Mouse (Mus musculus) gastrocnemius, adult 2 months (tissue): ENCODE data around the gene Slit3. TPM values are rescaled to one million over a fixed set of nuclear protein-coding genes. Genes with fewer than 3 reads are reported as not detected.

Experiments used
- DNase-seq: peaks from one replicate; pipeline ENCODE4 v3.0.0; 2022
- H3K27ac ChIP-seq: fragments of 200-600 bp; 2 replicates; pipeline ENCODE4 v1.8.1; 2022; ENCODE audit warnings: mild to moderate bottlenecking
- H3K4me3 ChIP-seq: fragments of 200-600 bp; 2 replicates; pipeline ENCODE4 v1.8.1; 2022; ENCODE audit warnings: mild to moderate bottlenecking, moderate library complexity
- CTCF ChIP-seq: fragments of 200-600 bp; IDR thresholded peaks from 2 replicates; pipeline ENCODE4 v1.8.1; 2022; ENCODE audit warnings: antibody characterized with exemption, mild to moderate bottlenecking, moderate library complexity
- intact Hi-C: fragments of 180-260 bp; cut with DNase I; formaldehyde crosslinking; loops from one replicate; pipeline ENCODE4 v1.15.1; 2025
- total RNA-seq, 2 experiments: library from RNA; stranded (reverse); gene quantifications; 2 replicates each; pipeline ENCODE4 v1.2.3; 2021

Gene Slit3
- total RNA-seq, 2 experiments from 2014 or later: 9.2 to 10.9 TPM

DNA sequence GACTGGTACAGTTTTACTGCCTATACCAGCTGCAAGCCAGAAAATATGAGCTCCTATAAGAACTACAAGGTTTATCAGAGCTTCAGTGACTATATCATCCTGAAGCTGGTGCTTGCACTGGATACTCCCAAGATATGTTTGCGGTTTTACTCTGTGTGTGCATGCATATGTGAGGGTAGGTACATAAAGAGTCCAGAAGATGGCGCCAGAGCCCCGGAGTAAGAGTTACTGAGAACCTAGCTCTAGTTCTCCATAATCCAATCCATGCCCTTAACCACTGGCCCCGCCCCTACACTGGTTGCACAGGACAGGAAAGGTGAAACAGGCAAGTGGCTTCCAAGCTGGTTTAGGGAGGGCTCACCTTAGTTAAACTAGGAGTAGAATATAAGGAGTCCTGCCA, 246.2 kb downstream of the Slit3 start:
- Histone ChIP-seq H3K27ac (no peak overlapping the region), H3K4me3 (no peak overlapping the region)
- no peak for DNase-seq
- TF ChIP-seq CTCF: peak; percentile 22; the same call in 1 of the 2 replicates
- intact Hi-C loops: no loop called here

DNA sequence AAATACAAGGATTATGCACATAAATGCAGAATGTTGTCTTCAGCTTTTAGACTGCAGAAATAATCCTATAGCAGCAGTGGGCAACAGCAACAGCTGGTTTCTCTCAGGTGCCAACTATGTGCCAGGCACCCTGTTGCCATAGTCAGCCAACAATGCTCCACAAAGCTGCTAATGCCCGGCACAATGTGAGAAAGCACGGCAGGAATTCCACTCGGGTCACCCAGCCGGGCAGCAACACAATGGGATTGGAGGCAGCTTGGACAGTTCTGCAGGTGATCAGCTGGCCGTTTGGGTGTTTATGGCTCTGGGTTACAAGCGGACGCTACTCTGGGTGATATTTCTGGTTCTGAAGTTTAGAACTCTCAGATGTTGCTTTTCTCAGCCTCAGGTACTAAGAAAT, 248.9 kb downstream of the Slit3 start:
- TF ChIP-seq CTCF: no peak
- intact Hi-C loops: no loop called here
- no peak for DNase-seq
- no peak overlapping the region for H3K4me3 ChIP-seq
- H3K27ac ChIP-seq: no peak overlapping the region

DNA sequence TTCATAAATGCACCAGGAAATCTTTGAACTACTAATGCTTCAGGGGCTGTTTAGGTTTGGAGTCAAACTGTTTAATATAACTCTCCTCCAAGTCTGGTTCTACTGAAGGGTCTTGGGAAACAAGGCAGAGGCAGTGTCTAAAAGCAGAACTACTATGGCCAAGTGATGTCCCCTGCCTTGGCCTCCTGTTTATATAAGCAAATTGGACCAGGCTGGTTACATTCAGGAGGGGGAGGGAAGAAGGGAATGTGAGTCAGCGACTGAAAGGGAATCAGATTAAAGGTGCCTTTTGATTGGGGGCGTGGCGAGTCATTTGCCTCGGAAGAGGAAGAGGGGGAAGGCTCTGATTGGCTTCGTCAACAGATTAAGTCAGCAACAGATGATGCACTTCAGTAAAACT, 249.7 kb downstream of the Slit3 start:
- no peak overlapping the region for H3K27ac ChIP-seq
- no peak for DNase-seq
- no peak for TF ChIP-seq CTCF
- H3K4me3 ChIP-seq: no peak overlapping the region
- intact Hi-C loops: no loop called here

DNA sequence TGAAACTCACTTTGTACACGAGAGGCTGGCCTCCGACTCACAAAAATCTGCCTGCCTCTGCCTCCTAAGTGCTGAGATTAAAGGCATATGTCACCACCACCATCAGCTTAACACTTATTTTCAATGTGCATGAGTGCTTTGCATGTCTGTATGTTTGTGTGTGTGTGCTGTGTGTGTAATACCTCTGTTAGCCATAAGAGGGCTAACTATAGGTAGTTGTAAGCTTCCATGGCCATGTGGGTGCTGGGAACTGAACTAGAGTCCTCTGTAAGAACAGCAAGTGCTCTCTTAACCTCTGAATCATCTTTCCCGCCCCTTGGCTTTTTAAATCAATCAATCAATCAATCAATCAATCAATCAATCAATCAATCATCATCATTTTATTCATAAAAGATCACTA, 251.4 kb downstream of the Slit3 start:
- intact Hi-C loops: no loop called here
- peak; percentile 4; the same call in 1 of the 2 replicates for TF ChIP-seq CTCF
- no peak for DNase-seq

DNA sequence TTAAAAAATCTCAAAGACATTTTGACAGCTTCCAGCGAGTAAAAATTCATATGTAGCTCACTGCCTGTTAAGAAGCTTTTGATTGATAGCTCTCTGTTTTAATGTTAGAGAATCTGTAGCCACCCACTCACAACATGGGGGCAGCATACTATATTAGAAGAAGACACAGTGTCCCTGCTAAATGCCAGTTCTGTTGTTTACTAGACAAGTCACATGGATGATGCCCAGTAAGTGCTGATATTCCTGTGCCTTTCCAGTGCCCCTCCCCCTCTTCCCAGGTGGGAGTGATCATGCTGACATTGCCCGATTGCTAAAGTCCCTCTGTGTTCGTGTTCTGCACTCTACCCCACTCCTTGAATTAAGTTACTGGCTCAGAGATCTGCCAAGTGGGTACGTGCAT, 254.0 kb downstream of the Slit3 start:
- TF ChIP-seq CTCF: no peak

More for the DNA sequence above, 251.4 kb downstream of the Slit3 start:
- Histone ChIP-seq H3K4me3 (no peak overlapping the region), H3K27ac (no peak overlapping the region)

DNA sequence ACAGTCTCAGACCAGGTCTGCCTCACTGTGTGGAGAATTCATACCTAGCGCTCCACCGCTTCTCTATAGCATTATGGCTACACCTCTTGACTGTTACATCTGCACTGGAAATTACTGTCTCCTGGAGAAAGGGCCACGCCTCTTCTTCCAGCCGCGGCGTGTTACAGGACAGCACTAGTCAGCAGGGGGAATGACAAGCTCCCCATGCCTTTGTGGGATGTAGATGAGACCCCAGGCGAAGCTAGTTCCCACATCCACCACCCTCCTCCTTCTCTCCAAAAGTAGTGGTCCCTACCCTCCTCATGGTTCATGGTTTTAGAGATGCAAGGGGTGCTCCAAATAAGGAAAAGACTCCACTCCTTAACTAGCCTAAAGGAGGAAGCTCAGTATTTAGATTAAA, 257.8 kb downstream of the Slit3 start:
- H3K4me3 ChIP-seq: no peak overlapping the region
- intact Hi-C loops: no loop called here
- H3K27ac ChIP-seq: no peak overlapping the region
- DNase-seq: no peak
- no peak for TF ChIP-seq CTCF

More for the DNA sequence above, 254.0 kb downstream of the Slit3 start:
- no peak for DNase-seq
- Histone ChIP-seq H3K27ac (no peak overlapping the region), H3K4me3 (no peak overlapping the region)
- intact Hi-C loops: no loop called here

DNA sequence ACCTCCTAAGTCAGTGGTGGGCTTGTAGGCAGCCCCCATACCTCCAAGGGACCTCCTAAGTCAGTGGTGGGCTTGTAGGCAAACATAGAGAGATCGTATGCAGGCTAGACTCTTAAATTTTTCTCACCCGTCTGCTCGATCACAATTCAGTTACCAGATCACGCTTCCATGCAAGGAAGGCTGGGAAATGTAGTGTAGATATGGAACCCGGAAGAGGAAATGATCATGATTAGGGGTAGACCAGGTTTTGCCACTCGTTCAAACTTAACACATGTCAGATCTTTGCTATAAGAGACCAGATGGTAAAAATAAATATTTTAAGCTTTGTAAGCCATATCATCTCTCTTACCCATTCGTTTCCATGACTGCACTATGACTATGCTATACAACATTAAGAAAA, 258.4 kb downstream of the Slit3 start:
- intact Hi-C loops: no loop called here
- TF ChIP-seq CTCF: no peak

DNA sequence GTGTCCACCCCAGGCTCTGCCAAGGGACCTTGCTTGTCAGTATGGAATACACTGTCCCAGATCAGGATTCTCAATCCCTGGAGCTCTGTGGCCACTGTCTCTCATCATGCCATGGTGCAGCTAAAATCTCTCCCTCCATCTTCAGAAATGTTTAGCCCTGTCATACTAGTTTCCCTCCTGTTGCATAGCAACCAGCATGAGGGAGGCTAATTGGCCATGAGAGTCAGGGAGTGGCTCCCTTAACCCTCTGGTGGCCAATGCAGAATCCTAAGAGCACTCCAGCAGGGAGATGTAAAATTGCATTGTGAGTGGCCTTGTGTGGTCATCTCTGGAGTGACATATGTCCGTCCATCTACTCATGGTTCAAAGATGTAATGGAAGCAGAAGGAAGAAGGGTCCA, 259.7 kb downstream of the Slit3 start:
- TF ChIP-seq CTCF: no peak
- intact Hi-C loops: no loop called here
- DNase-seq: no peak
- H3K27ac ChIP-seq: no peak overlapping the region
- no peak overlapping the region for H3K4me3 ChIP-seq

More for the DNA sequence above, 258.4 kb downstream of the Slit3 start:
- Histone ChIP-seq H3K4me3 (no peak overlapping the region), H3K27ac (no peak overlapping the region)
- DNase-seq: no peak

DNA sequence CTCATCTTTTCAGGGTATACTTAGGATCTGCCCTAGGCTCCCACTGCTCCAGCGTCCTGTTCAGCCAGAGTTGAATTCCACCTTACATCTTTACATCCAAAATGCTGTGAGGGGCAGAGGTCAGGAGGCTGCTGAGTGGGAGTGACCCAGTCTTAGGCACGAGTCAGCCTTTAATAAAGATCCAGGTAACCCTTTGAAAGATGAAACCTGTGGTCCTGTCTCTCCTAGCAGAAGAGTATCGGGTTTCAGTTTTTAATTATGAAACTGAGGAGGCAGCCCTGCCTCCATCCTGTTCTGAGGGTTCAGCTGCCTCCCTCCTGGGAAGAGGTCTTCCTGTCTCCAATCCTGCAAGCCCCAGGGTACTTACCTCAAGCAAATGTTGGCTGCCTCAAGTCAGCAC, 264.4 kb downstream of the Slit3 start:
- DNase-seq: no peak
- Histone ChIP-seq H3K4me3 (no peak overlapping the region), H3K27ac (no peak overlapping the region)
- intact Hi-C loops: no loop called here
- no peak for TF ChIP-seq CTCF

DNA sequence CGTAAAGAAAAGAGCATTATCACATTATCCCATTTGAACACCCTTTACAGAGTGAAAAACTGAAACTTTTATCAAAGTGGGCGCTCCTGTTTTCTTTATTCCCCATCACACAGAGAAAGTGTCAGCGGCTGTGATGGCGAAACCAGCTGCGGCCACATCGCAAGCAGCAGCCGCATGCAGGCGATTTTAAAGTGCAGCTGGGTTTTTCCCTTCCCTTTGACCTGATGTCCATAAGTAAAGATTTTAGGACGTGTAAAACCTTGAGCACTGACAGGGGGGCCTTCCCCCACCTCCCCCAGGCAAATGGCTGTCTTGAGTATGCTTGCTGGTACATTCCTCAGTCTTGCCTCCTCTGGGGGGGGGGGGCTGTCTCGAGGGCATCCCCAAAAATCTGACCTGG, 266.8 kb downstream of the Slit3 start:
- no peak overlapping the region for H3K27ac ChIP-seq
- intact Hi-C loops: no loop called here
- TF ChIP-seq CTCF: no peak
- DNase-seq: no peak
- no peak overlapping the region for H3K4me3 ChIP-seq

DNA sequence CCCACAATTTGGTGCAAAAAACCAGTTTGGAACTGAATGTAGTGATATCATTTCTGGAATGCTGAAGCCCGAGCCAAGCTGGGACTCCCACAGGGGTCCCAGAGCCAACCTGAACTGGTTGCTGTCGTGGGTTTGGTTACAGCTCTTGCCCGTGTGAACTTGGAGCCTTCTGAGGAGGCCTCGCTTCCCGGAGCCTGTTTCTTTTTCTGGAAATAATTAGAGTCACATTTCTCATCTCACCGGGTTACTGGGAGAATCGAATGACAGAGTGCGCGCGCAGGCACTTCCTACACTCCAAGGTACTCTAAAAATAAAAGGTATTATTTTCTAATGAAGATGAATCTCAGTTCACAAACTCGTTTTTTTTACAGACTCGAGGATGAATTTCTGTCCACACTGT, 267.4 kb downstream of the Slit3 start:
- Histone ChIP-seq H3K27ac (no peak overlapping the region), H3K4me3 (no peak overlapping the region)
- TF ChIP-seq CTCF: no peak
- peak; percentile 21 for DNase-seq
- intact Hi-C loops: no loop called here

DNA sequence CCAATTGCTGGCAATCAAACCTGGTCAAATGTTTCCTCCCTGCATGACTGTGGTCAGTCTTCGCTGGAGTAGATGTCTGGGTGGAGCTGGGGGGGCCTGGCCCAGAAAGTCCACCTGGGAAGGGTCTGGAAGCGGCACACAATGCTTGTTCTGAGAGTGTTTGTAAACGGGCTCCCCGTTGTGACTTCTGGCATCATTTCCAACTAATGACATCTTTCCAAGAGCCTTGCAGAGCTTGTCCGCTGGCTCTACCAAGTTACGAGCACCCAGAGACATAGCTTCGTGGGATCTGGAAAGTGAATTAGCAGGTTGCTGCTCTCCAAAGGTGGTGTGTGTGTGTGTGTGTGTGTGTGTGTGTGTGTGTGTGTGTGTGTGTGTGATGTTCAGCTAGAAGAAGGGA, 268.3 kb downstream of the Slit3 start:
- intact Hi-C loops: no loop called here
- no peak for DNase-seq
- Histone ChIP-seq H3K4me3 (no peak overlapping the region), H3K27ac (no peak overlapping the region)
- no peak for TF ChIP-seq CTCF

DNA sequence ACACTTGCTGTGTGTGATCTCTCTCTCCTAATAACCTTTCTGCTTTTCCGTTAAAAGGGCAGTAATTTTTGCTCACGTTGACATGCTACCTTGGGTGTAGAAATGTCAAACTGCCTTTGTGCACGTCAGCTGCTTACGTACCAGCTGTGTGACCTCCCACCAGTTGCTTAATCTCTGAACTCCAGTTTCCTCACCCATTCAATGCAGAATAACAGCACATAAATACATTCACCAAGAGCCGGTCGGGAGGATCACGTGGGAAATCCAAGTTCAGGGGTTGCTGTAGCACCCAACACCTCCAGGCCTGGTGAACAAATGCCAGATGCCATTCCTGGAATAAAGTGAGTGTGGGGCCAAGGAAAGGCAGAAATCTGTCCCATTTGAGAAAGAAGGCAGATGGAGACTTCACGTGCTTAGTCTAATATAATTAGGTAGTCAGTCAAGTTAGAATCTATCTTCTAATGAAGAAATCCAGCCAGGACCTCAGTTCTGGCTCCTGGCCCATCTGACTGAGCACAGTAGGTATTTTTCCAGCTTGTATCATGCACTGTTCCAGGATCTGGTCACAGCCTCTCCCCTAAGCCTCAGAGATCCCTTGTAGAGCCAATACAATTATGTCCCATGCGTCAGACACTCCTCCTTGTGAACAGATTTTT, 268.9 kb downstream of the Slit3 start:
- no peak for TF ChIP-seq CTCF
- intact Hi-C loops: no loop called here
- DNase-seq: no peak
- no peak overlapping the region for H3K27ac ChIP-seq
- no peak overlapping the region for H3K4me3 ChIP-seq

DNA sequence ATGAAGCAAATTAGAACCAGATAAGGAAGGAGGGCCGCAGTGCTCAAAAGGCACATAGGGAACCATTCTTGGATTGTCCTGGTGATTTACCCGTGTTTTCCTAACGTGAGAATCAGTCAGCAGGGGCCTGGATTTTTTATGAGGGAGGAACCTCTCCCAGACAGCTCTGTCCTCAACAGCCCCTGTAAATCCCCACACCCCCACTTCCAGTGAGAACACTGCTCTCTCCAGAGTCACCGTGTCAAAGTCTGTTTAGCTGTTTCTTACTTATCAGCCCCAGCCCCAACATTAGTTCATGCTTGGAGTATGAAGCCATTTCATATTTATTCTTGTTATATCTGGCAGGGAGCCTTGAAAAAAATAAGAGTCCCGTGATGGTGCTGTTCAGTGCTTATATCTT, 272.8 kb downstream of the Slit3 start:
- no peak for TF ChIP-seq CTCF
- no peak overlapping the region for H3K27ac ChIP-seq
- DNase-seq: no peak
- no peak overlapping the region for H3K4me3 ChIP-seq
- intact Hi-C loops: no loop called here
